Mouse (Mus musculus): ENCODE data around the gene Olfr96. TPM values are rescaled to one million over a fixed set of nuclear protein-coding genes. Genes with fewer than 3 reads are reported as not detected.

Gene Olfr96
- total RNA-seq, 2 experiments from 2014 or later: not detected

GRCm38 (mm10) chr17:37270058-37270701 is 50.2 kb downstream of the Olfr96 start, which contains the start of gene H2-M3:
Gene H2-M3, plus strand, starts transcription at chr17:37270220.
- intact Hi-C loops (cut with DNase I): no loop called here

GRCm38 (mm10) chr17:37270702-37271092 is 50.8 kb downstream of the Olfr96 start:
- intact Hi-C loops (cut with DNase I): no loop called here
- DNase-seq: peak; percentile 61 to 69

More at GRCm38 (mm10) chr17:37270058-37270701, 50.2 kb downstream of the Olfr96 start, which contains the start of gene H2-M3:
- peak; percentile 94 to 97 for DNase-seq

GRCm38 (mm10) chr17:37275626-37276248 is 55.8 kb downstream of the Olfr96 start:
- intact Hi-C loops (cut with DNase I): no loop called here
- DNase-seq: no peak

Other genes starting within 250 kb of the Olfr96 start
- not detected for gene 2410137M14Rik, start 238.9 kb upstream of the Olfr96 start, total RNA-seq (2021)
- not detected for gene H2-M5, start 230.6 kb upstream of the Olfr96 start, total RNA-seq (2021)
- gene Zfp57, start 219.0 kb upstream of the Olfr96 start, total RNA-seq (2021): 1 to 10 TPM; 1.0 to 1.8 TPM
- gene Mog, start 196.7 kb upstream of the Olfr96 start, total RNA-seq (2021): not detected
- gene Gabbr1, start 174.2 kb upstream of the Olfr96 start, total RNA-seq (2021): 1 to 10 TPM; 8.6 to 9.4 TPM
- not detected for gene Olfr90, start 131.6 kb upstream of the Olfr96 start, total RNA-seq (2021)
- gene Olfr91, start 121.9 kb upstream of the Olfr96 start, total RNA-seq (2021): not detected
- gene Olfr92, start 100.1 kb upstream of the Olfr96 start, total RNA-seq (2021): not detected
- gene Olfr93, start 58.7 kb upstream of the Olfr96 start, total RNA-seq (2021): not detected
- gene Ubd, start 26.3 kb upstream of the Olfr96 start, total RNA-seq (2021): not detected
- gene Olfr94, start 19.2 kb upstream of the Olfr96 start, total RNA-seq (2021): not detected
- gene Olfr95, start 7.0 kb upstream of the Olfr96 start, total RNA-seq (2021): not detected
- not detected for gene Olfr97, start 17.2 kb downstream of the Olfr96 start, total RNA-seq (2021)
- not detected for gene Olfr98, start 43.6 kb downstream of the Olfr96 start, total RNA-seq (2021)
- 1 to 10 TPM; 2.8 to 3.7 TPM for gene H2-M3, start 50.1 kb downstream of the Olfr96 start, total RNA-seq (2021)
- not detected for gene Olfr99, start 63.3 kb downstream of the Olfr96 start, total RNA-seq (2021)
- gene Olfr101, start 84.2 kb downstream of the Olfr96 start, total RNA-seq (2021): not detected
- not detected for gene Olfr102, start 96.9 kb downstream of the Olfr96 start, total RNA-seq (2021)
- gene Olfr103, start 119.6 kb downstream of the Olfr96 start, total RNA-seq (2021): not detected
- gene Olfr104-ps, start 139.4 kb downstream of the Olfr96 start, total RNA-seq (2021): not detected
- gene Olfr105-ps, start 158.9 kb downstream of the Olfr96 start, total RNA-seq (2021): not detected
- gene Olfr106-ps, start 170.2 kb downstream of the Olfr96 start, total RNA-seq (2021): not detected
- gene Olfr107, start 179.1 kb downstream of the Olfr96 start, total RNA-seq (2021): not detected
- not detected for gene Olfr108, start 225.3 kb downstream of the Olfr96 start, total RNA-seq (2021)
- gene Olfr109, start 238.8 kb downstream of the Olfr96 start, total RNA-seq (2021): not detected